Mouse (Mus musculus): Measurements from ENCODE around the gene Gpc6. TPM values are rescaled to one million over a fixed set of nuclear protein-coding genes. Genes with fewer than 3 reads are reported as not detected.
A peak's percentile ranks its signal among the peaks of the same experiment; 100 is the strongest.

Gene Gpc6
- 10 to 100 TPM in 1 of 2 experiments, 1 to 10 TPM in 1; 9.5 to 12.2 TPM for total RNA-seq (2021)
- 2.6 and 5.1 TPM in 2 replicates for polyA plus RNA-seq (2012; rRNA removed)
- long read RNA-seq, partial matches to known transcripts: 0 of 2 reads
- long read RNA-seq, other reads (novel, unspliced or antisense): 2 of 2 reads

DNA sequence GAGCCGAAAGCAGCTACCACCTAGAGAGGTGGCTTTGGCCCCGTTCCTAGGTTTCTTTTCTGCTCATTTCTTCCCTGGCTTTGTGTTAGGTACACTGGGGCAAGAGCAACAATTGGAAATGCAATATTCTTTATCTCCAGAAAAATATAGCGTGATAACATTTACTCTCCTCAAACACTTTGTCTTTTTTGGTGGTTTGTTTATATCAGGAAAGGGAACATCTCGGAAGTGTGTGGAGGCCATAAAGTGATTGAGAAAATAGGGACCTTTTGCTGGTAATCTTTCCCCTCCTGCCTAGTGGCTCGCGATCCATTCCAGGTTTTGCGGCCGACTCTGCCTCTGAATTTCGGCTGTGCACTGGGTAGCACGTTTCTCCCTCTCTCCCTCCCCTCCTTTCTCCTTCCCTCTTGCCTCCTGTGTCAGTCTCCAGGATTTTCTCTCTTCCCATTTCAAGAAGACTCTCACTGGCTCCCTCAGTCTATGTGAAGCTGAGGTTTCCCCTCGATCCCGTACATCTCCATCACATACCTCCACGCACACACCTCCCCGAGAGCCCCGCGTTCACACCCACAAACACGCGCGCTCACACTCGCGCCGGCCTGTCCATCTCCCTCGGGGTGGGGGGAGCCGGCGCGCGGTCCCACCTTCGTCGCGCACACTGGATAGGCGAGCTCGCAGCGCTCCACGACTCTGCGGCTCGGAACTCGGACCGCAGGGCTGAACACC lies at the start of gene Gpc6:
TSS of gene Gpc6 (plus strand) at position 440 of the 726 bp plus-strand sequence.
- peak; percentile 88 for DNase-seq

DNA sequence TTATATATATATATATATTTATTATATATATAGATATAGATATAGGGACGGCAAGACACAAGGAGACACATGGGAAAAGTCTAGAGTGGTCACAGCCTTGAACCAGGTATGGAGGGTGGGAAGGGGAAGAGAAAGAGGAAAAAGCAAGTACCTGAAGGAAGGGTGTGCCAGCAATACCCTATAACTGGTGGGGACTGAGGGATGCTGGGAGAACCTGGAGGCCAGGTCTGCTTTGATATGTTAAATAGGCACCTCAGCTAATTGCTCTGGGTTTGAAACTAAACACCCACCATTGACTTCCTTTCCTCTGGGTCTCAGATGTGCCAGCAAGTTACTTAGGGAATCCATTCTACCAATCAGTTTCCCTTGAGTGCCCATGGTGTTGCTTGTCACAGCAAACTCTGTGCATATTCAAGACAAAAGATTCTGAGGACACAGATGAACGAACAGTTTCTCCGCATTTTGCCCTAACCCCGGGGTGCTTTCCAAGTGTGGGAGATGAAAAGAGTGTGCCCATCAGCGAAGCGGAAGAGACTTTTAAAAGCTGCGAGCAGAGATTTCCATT lies 42.6 kb upstream of the Gpc6 start:
- DNase-seq: no peak

DNA sequence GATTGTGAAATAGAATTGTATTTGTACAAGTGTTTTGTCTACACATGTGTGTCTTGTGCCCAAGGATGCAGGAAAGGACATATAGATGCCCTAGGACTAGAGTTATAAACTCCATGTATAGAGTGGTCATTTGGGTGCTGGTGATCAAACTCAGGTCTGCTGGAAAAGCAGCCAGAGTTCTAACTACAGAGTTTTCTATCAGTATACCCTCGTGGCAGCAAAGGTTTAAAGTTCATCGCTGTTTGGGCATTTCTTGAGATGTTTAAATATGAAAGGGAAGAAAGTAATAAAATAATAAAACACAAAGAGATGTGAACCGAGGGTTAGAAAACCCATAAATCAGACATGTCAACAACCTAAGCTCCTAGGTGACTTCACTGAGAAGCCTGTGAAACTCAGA lies 30.8 kb upstream of the Gpc6 start:
- DNase-seq: no peak

DNA sequence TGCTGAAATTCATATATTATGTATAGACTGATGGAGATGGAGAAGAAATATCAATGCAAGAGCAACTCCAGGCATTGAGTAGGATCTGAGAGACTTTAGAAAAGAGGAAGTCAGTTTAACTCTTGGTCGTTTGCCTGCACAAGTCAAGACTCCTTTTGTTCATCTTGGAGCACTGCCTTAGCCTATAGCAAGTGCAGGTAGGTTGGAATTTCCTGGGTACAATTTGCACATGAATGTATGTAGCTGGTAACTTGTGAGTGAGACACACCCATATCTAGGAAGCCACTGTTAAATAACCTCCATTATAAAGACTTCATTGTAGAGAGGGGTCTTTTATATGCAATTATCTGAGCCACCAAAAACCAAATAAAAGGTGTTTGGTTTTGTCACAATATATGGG lies 27.1 kb upstream of the Gpc6 start:
- no peak for DNase-seq

- DNase-seq: no peak
Measured at GRCm38 (mm10) chr14:116911768-116912167, 13.3 kb upstream of the Gpc6 start.

DNA sequence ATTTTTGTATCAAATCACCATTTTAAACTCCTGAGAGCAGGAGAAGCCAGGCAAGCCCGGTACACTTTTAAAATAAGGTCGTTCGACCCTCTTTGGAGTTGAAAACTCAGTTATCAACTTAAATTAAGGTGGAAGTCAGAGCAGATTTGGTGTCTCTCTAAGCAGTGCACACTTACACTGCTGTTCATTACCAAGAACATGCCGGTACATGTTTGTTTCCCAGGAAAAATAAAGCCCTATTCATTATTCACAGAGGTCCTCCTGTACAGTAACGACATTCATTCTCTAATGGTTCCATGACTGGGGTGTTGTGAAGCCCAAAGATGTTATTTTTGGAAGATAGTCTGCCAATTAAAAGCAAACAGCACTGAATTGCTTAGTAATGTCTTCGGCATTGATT lies 8.2 kb upstream of the Gpc6 start:
- DNase-seq: no peak

GRCm38 (mm10) chr14:116924266-116924665 lies 849 bp upstream of the Gpc6 start:
- DNase-seq: no peak

DNA sequence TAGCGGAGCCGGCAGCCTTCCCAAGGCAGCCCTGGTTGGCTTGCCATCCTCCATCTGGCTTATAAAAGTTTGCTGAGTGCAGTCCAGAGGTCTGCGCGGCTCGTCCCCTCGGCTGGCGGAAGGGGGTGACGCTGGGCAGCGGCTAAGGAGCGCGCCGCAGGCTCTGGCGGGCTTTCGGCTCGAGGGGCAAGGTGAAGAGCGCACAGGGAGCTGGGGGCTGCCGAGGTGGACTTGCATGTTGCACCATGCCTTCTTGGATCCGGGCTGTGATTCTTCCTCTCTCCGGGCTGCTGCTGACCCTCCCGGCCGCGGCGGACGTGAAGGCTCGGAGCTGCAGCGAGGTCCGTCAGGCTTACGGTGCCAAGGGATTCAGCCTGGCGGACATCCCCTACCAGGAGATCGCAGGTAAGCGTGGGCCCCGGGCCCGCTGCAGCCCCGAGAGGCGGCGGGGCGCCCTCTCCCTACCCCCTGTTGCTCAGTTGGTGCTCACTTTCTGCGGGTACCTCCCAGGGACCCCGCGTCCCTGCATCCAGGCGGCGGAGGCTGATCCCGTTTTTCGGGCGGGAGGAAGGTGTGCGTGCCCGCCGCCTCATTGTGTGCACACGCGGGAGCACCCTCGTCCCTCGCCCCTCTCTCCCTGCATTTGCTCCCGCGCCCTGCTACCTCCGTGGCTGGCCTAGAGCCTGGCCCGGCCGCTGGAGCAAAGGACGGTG lies 732 bp downstream of the Gpc6 start:
- DNase-seq: peak; percentile 67

DNA sequence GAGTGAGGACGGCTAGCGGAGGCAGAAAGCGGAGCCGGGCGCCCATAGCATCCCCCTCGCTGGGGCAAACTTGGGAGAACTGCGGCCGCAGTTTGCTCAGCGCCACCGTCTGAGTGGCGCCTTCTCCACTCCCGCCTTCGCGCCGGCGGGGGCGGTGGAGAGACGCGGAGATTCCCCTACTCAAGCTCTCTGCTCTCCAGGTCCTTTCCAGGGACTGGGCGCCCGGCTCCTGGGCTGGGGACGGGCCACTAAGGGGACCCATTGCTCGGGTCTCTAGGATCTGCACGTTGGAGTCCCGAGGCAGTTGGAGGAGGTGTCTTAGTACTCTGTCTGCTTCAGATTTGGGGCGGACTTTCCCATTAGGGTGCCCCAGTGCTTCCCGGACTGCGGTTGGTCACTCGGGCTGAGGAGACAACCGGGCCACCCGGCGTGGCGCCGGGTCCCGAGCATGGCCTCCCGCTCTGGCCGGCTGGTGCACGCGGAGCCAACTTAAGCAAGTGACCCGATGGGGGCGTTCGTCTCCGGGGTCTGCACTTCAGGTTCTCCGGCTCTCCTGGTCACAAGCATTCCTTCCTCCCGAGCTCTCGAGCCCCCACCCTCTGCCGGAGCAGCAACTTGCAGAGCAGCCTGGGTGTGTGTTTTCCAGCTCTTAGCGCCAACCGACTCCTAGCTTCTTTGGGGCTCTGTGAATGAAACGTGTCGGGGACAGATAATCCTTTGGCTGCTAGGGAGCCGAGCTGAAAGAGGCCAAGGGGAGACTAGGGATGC lies 1.5 kb downstream of the Gpc6 start:
- peak; percentile 81 for DNase-seq

DNA sequence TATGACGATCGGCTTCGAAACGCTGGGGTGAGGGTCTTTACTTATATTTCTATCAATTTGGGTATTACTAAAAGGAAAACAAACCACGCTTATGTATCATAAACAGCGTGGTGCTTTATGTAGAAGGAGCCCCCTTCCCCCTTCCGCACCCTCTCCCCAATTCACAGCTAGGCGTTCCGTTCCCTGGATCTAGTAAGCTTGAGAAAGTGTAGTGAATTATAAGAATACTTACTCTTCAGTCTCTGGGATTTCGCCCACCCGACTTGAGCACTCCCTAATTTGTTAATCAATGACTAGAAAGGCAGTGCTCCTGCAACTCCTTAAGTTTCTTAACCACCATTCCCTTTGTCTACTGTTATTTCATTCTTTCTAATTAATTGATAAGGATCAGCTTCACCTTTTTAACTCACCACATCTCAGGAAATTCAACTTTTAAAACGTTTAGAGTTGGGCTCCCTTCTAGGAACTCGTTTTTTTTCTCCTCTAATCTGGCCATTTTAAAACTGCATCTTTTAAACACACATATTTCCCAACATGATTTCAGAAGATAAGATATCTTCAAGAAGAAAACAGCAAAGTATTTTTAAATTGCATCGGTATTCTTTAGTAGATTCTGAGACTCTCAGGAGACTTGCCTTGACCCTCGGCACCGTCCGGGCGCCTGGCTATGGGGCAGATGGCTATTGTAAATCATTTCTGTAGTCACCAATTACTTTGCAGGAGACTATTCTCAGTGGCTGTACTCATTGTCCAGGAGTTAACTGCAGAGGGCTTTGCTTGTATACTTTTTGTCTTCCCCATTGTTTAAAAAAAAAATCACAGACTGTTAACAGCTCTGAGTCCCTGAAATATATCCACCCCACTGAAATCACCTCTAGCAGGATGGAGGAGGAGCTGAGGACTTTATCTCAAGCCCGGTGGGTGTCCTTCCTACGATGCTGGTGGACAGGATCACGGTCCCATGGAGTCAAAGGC lies 2.5 kb downstream of the Gpc6 start:
- no peak for DNase-seq

DNA sequence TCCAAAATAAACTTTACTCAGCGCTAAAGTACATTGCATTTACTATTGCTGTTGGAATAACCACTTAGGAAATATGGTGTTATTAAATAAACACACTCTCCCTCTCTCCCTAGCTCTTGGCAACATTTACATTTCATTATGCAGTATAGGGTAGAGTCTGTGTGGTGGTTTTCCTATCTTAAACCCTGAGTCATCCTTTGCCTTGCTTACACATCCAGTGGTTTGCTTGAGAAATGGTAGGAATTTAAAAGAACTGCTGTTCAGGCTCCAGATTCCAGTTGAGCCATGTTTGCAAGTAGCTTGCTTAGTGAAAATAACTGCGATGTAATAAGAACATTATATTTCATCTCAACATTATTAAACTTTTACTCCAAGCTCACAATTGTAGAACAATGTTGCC lies 3.3 kb downstream of the Gpc6 start:
- DNase-seq: no peak

GRCm38 (mm10) chr14:116928796-116929529 lies 3.8 kb downstream of the Gpc6 start:
- DNase-seq: peak; percentile 29

DNA sequence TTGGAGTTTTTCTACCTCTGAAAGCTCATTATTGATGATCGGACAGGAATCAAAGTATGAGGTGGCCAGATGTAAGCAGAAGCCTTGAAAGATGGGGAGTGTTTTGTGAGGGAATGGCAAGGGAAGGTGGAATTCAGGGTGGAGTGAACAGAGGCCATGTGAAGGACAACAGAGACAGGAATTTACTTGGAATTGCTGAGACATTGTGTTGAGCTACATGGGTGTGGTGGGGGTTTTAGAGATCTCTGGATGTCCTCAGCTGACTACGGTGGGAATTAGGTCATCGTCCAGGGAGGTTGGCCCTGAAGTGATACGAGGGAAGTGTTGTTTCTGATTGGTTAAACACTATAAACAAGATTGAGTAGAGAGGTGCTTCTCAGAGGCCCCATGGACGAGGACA lies 8.7 kb downstream of the Gpc6 start:
- no peak for DNase-seq

GRCm38 (mm10) chr14:116937910-116938560 lies 12.9 kb downstream of the Gpc6 start:
- no peak for DNase-seq

DNA sequence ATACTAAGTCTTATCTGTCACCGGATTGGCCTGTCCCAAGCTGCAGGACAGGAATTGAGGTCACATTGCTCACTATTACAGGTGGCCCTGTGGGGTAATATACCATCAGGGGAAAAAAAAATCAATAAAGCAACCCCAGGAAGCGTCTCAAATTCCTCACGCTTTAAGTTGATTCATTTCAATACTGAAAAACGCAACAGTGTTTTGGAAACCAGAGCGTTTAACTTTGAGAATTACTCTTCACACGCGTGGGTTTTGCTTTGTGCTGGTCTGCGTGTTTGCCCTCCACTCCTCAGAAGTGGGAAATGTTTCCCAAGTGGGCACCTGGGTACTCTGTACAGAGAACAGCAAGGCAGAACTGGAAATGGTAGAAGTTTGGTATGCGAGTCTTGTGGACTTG lies 13.6 kb downstream of the Gpc6 start:
- no peak for DNase-seq

DNA sequence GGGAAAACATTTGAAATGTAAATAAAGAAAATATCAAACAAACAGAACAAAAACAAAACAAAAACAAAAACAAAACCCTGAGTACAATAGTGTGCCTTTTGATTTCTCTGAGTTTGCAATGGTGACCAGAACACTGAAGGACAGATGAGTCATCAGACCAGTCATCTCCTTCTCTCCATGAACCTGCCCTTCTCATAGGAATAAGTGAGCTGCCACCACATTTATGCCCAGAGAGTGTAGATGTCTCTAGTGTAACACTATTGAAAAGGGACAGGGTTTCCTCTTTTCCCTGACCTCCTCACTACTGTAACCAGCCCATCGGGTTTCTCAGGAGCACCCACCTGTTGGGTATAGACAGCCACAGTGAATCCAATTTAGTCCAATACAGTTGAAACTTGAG lies 14.4 kb downstream of the Gpc6 start:
- DNase-seq: peak; percentile 19

DNA sequence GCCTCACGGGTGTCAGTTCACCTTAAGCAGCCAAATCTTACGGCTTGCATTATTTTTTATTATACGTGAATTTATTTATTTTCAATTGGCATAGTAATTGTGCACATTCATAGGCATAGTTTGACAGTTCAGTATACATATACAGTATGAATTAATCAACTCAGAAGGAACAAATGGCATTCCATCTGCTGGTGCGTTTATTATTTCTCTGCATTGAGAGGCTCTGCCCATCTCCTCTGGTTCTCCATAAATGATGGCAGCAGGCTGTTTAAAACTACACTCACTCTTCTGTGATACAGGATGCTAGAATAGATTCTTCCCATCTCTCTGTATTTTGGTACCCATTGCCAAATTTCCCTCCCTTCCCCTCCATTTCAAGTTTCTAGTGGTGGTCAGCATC lies 16.7 kb downstream of the Gpc6 start:
- DNase-seq: no peak

DNA sequence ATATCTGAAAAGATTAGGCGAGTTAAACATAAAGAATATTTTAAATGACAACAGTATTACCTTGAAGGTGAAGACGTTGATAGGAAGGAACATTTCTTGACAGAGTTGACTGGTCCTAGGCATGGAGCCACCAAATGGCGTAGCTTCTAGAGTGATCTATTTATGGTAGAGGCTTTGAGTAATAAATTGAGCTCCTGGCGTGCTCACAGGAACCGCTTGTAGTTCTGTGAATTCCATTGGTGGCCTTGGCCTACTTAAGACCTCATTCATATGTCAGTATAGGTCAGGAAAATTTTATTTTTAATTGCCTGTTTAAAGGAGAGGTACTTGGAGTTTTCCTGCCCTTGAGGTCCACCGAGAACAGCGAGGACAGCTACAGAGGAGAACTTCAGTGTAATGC lies 18.6 kb downstream of the Gpc6 start:
- DNase-seq: peak; percentile 46

DNA sequence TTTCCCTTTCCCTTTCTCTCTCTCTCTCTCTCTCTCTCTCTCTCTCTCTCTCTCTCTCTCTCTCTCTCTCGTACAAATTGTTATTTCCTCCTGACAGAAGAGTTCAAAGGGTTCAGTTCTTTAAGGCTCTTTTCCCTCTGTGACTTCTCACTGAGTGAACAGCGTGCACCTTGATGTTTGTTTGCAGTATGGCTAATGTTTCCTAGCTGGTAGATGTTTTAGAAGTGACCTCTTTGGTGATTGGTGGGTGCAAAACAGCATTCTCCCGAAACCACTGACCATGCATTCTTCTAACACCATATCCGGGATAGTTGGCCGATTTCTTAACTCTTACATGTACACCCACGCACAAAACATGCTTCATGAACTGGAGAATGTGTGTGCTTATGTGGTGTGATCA lies 20.9 kb downstream of the Gpc6 start:
- no peak for DNase-seq

GRCm38 (mm10) chr14:116947461-116947860 lies 22.3 kb downstream of the Gpc6 start:
- no peak for DNase-seq

Measured in adrenal gland, adult 2 months (tissue).